Mouse (Mus musculus) neural tube, embryonic 13.5 days (tissue): ENCODE measurements around the gene Kiss1r. TPM values are rescaled to one million over a fixed set of nuclear protein-coding genes. Genes with fewer than 3 reads are reported as not detected.

Experiments
- ATAC-seq: fragments of 200-750 bp; cut with Nextera tagmentation; 2 replicates; pipeline ENCODE4 v1.8.0; 2017; ENCODE audit warnings: low read depth, mild to moderate bottlenecking, moderate TSS enrichment, moderate library complexity
- H3K27ac ChIP-seq: fragments of 300-500 bp; sonication (generic); replicated peaks from 2 replicates; pipeline ENCODE4 v1.5.1; 2015; ENCODE audit warnings: moderate library complexity, mild to moderate bottlenecking, inconsistent platforms
- H3K27me3 ChIP-seq: fragments of 300-500 bp; sonication (generic); 2 replicates; pipeline ENCODE4 v1.6.1; 2015; ENCODE audit warnings: mild to moderate bottlenecking, inconsistent platforms
- H3K36me3 ChIP-seq: fragments of 300-500 bp; sonication (generic); 2 replicates; pipeline ENCODE4 v1.6.1; 2015; ENCODE audit warnings: mild to moderate bottlenecking, inconsistent platforms
- H3K4me1 ChIP-seq: fragments of 300-500 bp; sonication (generic); replicated peaks from 2 replicates; pipeline ENCODE4 v1.6.1; 2015; ENCODE audit warnings: inconsistent platforms
- H3K4me2 ChIP-seq: fragments of 300-500 bp; sonication (generic); 2 replicates; pipeline ENCODE4 v1.6.1; 2015; ENCODE audit warnings: inconsistent platforms, mild to moderate bottlenecking, moderate library complexity
- H3K4me3 ChIP-seq: fragments of 300-500 bp; sonication (generic); 2 replicates; pipeline ENCODE4 v1.5.1; 2015; ENCODE audit warnings: mild to moderate bottlenecking, inconsistent platforms
- H3K9ac ChIP-seq: fragments of 300-500 bp; sonication (generic); 2 replicates; pipeline ENCODE4 v1.6.1; 2015; ENCODE audit warnings: moderate library complexity, mild to moderate bottlenecking, inconsistent platforms
- H3K9me3 ChIP-seq: fragments of 300-500 bp; sonication (generic); 2 replicates; pipeline ENCODE4 v1.6.1; 2016; ENCODE audit warnings: inconsistent platforms
- WGBS: fragments of 180-500 bp; shearing (Covaris S2); methylation state at CpG from one replicate; pipeline ENCODE4 v1.1.7; 2015; 5-methylcytosine and 5-hydroxymethylcytosine counted together
- polyA plus RNA-seq: library from polyadenylated mRNA; unstranded; fragments of >200 nt; fragmentation: Nextera tagmentation; extraction: Ambion mirVana; gene quantifications from 2 replicates; pipeline ENCODE4 v1.2.1, GENCODE M21; 2015

Kiss1r gene
- polyA plus RNA-seq, 1 experiment from 2014 or later = 2.1 TPM

GRCm38 (mm10) chr10:79900951-79901410, 15.8 kb upstream of the Kiss1r start:
- no peak overlapping the region for H3K4me2 ChIP-seq
- peak overlapping the region; percentile 56 for H3K27ac ChIP-seq
- H3K9me3 ChIP-seq = no peaks in the 10 kb centered on the region
- H3K4me3 ChIP-seq = no peak overlapping the region
- H3K4me1 ChIP-seq = peaks cover 15% of the 10 kb centered on the region
- ATAC-seq = peak; percentile 63; the same call in 1 of the 2 replicates
- WGBS = 0% methylated on average over 2 of the region's 2 CpGs
- H3K9ac ChIP-seq = peak overlapping the region; percentile 54
- H3K36me3 ChIP-seq = peaks cover 77% of the 10 kb centered on the region
- H3K27me3 ChIP-seq = peaks cover 9% of the 10 kb centered on the region

DNA sequence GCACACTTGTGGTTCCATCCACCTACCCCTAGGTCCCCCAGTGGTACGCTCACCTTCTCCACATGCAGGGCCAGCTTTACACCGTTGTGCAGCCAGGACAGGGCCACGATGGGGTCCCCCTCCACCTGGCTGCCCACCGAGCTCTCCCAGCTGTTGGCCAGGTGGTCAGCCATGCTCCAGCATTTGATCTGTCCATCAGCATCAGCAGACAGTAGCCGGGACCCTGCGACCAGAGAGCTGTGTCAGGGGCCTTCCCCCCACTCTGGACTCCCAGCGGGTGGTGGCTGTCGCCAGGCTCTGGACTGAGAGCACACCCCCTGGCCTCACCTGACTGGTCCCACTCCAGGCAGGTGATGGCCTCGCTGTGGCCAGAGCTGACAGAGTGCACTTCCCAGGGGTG, 10.1 kb upstream of the Kiss1r start:
- ATAC-seq = no peak
- Histone ChIP-seq H3K27ac (no peak overlapping the region), H3K9me3 (no peaks in the 10 kb centered on the region), H3K27me3 (no peaks in the 10 kb centered on the region), H3K4me2 (no peak overlapping the region), H3K36me3 (peaks cover 65% of the 10 kb centered on the region), H3K4me1 (peaks cover 20% of the 10 kb centered on the region), H3K9ac (no peak overlapping the region), H3K4me3 (no peak overlapping the region)
- 90% methylated on average over 9 of the region's 9 CpGs for WGBS

GRCm38 (mm10) chr10:79907415-79907814, 9.4 kb upstream of the Kiss1r start:
- Histone ChIP-seq H3K4me2 (no peak overlapping the region), H3K4me1 (peaks cover 20% of the 10 kb centered on the region), H3K36me3 (peaks cover 69% of the 10 kb centered on the region), H3K4me3 (no peak overlapping the region), H3K27me3 (no peaks in the 10 kb centered on the region), H3K9me3 (no peaks in the 10 kb centered on the region), H3K27ac (no peak overlapping the region), H3K9ac (no peak overlapping the region)
- ATAC-seq = no peak
- WGBS = 93% methylated on average over 10 of the region's 10 CpGs

DNA sequence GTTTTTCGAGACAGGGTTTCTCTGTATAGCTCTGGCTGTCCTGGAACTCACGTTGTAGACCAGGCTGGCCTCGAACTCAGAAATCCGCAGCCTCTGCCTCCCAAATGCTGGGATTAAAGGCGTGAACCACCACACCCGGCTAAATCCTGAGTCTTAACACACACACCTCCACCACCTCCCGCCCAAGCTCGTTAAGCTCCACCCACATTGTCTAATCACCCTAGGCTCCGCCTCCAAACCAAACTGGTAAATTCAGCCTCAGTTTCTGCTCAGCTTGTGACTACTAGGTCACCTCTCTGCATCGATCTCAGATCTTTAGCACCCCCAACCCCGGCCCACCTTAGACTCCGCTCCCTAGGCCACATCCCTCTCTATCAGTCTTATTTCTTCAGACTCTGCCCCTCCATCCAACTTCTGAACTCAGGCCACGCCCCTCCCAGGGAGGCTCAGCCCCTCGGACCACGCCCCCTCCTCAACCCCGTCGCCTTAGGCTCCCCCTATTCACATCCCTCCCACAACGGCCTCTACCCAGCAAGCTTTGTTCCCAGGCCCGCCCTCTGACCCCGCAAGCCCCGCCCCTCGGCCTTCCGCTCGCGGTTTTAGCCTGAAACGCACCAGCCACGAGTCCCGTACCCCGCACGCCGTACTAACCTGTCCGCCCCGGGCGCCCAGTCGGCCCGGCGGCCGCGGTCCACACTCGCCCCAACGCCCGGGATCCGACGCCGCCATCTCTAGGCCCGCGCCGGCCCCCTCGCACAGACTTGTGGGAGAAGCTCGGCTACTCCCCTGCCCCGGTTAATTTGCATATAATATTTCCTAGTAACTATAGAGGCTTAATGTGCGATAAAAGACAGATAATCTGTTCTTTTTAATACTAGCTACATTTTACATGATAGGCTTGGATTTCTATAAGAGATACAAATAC, 8.3 kb upstream of the Kiss1r start, which contains the start of gene Med16:
Gene Med16 (minus strand): TSS at position 757 of the 925 bp plus-strand sequence.
- ATAC-seq = peak; percentile 93
- peaks cover 20% of the 10 kb centered on the region for H3K4me1 ChIP-seq
- H3K4me2 ChIP-seq = peak within 1 kb of the TSS; percentile 52
- H3K27ac ChIP-seq = peak within 1 kb of the TSS; percentile 98
- H3K36me3 ChIP-seq = peaks cover 62% of the 10 kb centered on the region
- H3K9ac ChIP-seq = peak within 1 kb of the TSS; percentile 90
- peak within 1 kb of the TSS; percentile 66 for H3K4me3 ChIP-seq
- WGBS = 2% methylated on average over 50 of the region's 52 CpGs
- H3K9me3 ChIP-seq = no peaks in the 10 kb centered on the region
- no peaks in the 10 kb centered on the region for H3K27me3 ChIP-seq

DNA sequence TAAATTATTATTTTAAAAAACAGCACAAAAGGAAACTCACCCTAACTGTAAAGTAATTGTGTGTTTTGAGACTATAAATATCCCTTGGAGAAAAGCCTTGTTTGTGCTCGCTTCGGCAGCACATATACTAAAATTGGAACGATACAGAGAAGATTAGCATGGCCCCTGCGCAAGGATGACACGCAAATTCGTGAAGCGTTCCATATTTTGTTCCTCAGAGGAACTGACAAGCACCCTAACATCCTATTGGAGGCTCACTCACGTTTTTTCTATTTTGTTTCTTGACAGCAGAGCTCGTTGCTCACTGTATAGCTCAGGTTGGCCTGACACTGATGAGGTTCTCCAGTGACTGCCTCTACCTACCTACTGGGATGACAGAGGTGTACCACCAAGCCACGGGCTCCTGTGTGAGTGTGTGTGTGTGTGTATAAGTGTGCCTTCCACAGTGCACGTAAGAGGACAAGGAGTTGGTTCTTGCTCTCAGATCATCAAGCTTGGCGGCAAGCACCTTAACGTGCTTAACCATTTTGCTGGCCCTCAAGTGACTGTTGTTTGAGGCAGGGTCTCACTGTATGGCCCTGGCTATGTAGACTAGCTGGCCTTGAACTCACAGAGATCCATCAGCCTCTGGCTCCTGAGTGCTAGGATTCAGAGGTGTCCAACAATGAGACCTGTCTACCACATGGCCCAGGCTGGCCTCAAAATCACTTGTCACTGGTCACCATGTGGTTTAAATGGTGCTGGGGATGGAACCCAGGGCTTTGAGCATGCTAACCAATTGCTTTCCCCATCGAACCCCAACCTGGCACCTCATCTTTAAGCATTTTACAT, 7.5 kb upstream of the Kiss1r start:
- peaks cover 26% of the 10 kb centered on the region for H3K4me1 ChIP-seq
- no peaks in the 10 kb centered on the region for H3K27me3 ChIP-seq
- peak overlapping the region; percentile 98 for H3K27ac ChIP-seq
- H3K4me3 ChIP-seq = peak overlapping the region; percentile 66
- H3K36me3 ChIP-seq = peaks cover 55% of the 10 kb centered on the region
- no peaks in the 10 kb centered on the region for H3K9me3 ChIP-seq
- 25% methylated on average over 14 of the region's 14 CpGs for WGBS
- ATAC-seq = peak; percentile 71
- H3K4me2 ChIP-seq = peak overlapping the region; percentile 52
- peak overlapping the region; percentile 90 for H3K9ac ChIP-seq

GRCm38 (mm10) chr10:79910556-79910955, 6.2 kb upstream of the Kiss1r start, which contains the start of gene Gm26602:
Gene Gm26602, plus strand, starts transcription at chr10:79910856.
- ATAC-seq = no peak
- Histone ChIP-seq H3K27me3 (no peaks in the 10 kb centered on the region), H3K4me2 (peak within 1 kb of the TSS; percentile 52; the same call in 1 of the 2 replicates), H3K9me3 (no peaks in the 10 kb centered on the region), H3K27ac (peak within 1 kb of the TSS; percentile 98), H3K4me1 (peaks cover 39% of the 10 kb centered on the region), H3K9ac (peak within 1 kb of the TSS; percentile 61; the same call in 1 of the 2 replicates), H3K36me3 (peaks cover 42% of the 10 kb centered on the region), H3K4me3 (no peak within 1 kb of the TSS)
- WGBS = 96% methylated on average over 4 of the region's 4 CpGs

DNA sequence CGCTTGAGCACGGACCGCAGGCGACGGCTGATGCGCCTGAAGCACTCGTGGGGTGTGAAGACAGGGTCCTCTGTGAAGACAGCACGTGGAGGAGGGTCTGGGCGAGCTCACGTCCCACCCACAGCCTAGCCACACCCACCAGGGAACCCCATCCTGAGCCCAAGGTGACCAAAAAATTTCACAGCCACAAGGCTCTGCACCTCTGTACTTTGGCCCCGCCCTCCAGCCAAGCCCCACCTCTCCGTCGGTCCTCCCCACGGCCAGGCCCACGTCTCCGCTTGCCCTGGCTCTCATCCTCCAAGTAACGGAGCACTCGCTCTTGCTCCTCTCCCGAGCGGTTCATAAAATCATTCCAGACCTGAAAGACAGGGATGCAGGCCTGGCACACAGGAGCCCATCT, 4.4 kb upstream of the Kiss1r start:
- H3K9ac ChIP-seq = no peak overlapping the region
- H3K27me3 ChIP-seq = peaks cover 3% of the 10 kb centered on the region
- no peaks in the 10 kb centered on the region for H3K9me3 ChIP-seq
- no peak overlapping the region for H3K27ac ChIP-seq
- H3K4me1 ChIP-seq = peaks cover 49% of the 10 kb centered on the region
- 58% methylated on average over 20 of the region's 20 CpGs for WGBS
- peaks cover 24% of the 10 kb centered on the region for H3K36me3 ChIP-seq
- no peak for ATAC-seq
- no peak overlapping the region for H3K4me3 ChIP-seq
- no peak overlapping the region for H3K4me2 ChIP-seq

DNA sequence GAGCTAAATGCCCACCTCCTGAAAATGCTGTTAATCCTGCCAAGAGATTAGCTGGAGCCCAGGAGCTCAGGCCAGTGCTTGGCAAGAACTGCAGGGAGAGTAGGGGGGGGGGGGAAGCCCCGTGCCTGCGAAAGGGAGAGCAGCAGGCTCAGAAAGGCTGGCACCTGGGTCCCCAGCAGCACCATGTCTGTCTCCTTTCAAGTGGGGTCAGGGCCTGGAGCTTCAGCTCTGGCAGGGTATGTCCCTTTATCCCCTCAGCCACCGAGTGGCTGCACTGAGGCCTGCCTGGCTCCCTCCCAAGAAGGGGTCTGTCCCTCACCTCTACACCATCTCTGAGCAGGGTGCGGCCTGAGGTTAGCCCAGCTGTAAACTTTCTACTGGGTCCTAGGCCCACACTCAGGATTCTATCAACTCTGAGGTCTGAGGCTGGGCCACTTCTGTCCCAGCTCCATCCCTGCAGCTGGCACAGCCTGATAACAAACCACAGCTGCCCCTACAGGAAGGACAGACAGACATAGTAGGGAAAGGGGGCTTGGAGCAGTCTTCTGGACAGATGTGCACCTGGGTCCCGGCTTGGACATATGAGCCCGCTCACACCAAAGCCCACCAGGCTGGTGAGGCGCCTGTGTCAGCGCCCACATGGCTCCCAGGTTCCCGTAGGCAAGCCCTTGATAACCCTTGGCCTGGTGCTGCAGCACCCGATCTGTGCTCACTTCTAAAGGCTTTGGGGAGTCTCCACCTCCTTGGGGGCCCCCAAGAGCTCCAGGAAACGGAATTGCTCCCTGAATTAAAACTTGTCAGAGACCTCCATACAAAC, 2.4 kb upstream of the Kiss1r start:
- H3K4me2 ChIP-seq = no peak overlapping the region
- H3K4me3 ChIP-seq = no peak overlapping the region
- H3K27me3 ChIP-seq = peaks cover 22% of the 10 kb centered on the region
- peaks cover 24% of the 10 kb centered on the region for H3K36me3 ChIP-seq
- H3K9ac ChIP-seq = 0 out of 2 replicates have a peak overlapping the region, but pooled peaks have one; percentile 41
- no peak overlapping the region; the same call in 1 of the 2 replicates for H3K27ac ChIP-seq
- no peak for ATAC-seq
- 73% methylated on average over 11 of the region's 11 CpGs for WGBS
- peaks cover 42% of the 10 kb centered on the region for H3K4me1 ChIP-seq
- H3K9me3 ChIP-seq = no peaks in the 10 kb centered on the region

GRCm38 (mm10) chr10:79914948-79915596, 1.7 kb upstream of the Kiss1r start:
- no peak for ATAC-seq
- H3K9ac ChIP-seq = 0 out of 2 replicates have a peak overlapping the region, but pooled peaks have one; percentile 97

DNA sequence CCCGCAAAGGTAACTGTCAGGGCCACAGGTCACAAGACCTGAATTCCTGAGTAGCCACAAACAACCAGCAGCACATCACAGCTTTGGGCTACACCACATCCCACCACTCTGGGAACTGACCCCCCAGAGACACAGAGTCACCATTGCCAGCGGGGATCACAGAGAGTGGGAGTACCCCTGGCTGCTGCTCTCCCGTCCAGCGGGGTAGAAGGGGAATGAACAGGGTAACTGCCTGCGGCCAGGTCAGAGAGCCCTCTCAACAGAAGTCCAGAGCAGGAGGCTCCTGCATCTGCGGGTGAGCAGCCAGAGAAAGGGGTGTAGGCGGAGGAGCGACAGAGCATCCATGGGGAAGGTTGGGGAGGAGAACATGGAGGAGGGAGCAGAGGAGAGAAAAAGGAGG, 690 bp upstream of the Kiss1r start:
- H3K9ac ChIP-seq = peak overlapping the region; percentile 97
- no peak for ATAC-seq
- peaks cover 45% of the 10 kb centered on the region for H3K4me1 ChIP-seq
- H3K9me3 ChIP-seq = no peaks in the 10 kb centered on the region
- WGBS = 11% methylated on average over 8 of the region's 8 CpGs
- peaks cover 39% of the 10 kb centered on the region for H3K27me3 ChIP-seq
- H3K4me2 ChIP-seq = peak overlapping the region; percentile 97
- peak overlapping the region; percentile 85 for H3K27ac ChIP-seq
- peaks cover 16% of the 10 kb centered on the region for H3K36me3 ChIP-seq
- peak overlapping the region; percentile 84 for H3K4me3 ChIP-seq

More at GRCm38 (mm10) chr10:79914948-79915596, 1.7 kb upstream of the Kiss1r start:
- 74% methylated on average over 7 of the region's 7 CpGs for WGBS
- Histone ChIP-seq H3K4me1 (peaks cover 38% of the 10 kb centered on the region), H3K27ac (no peak overlapping the region), H3K36me3 (peaks cover 24% of the 10 kb centered on the region), H3K4me3 (peak overlapping the region; percentile 84; the same call in 1 of the 2 replicates), H3K4me2 (peak overlapping the region; percentile 97), H3K27me3 (peaks cover 29% of the 10 kb centered on the region), H3K9me3 (no peaks in the 10 kb centered on the region)
